Mouse (Mus musculus): ENCODE data around the gene Tmem232. TPM values are rescaled to one million over a fixed set of nuclear protein-coding genes. Genes with fewer than 3 reads are reported as not detected.
"Not testable (repeated sequence)": the region's sequence is repeated elsewhere in the genome, so short reads cannot be mapped to it uniquely, and the experiment has no call there.

Tmem232 gene
- polyA plus RNA-seq, 1 experiment, result not detected

- Histone ChIP-seq H3K9me3 (ENCODE audit: control insufficient read depth, low read length) (no peaks in the 10 kb centered on the region), H3K4me3 (replicated peaks) (no peak overlapping the region)
- TF ChIP-seq GATA1 (IDR thresholded peaks at IDR 0.05; ENCODE audit: low read length) (no peak), TAL1 (IDR thresholded peaks at IDR 0.05; ENCODE audit: low read length) (no peak)
These were observed 9.8 kb upstream of the Tmem232 start for GRCm38 (mm10) chr17:65550357-65550756.

GRCm38 (mm10) chr17:65548698-65549365, 8.2 kb upstream of the Tmem232 start:
- no peaks in the 10 kb centered on the region for H3K27me3 ChIP-seq (ENCODE audit: control insufficient read depth)
- H3K9me3 ChIP-seq (ENCODE audit: control insufficient read depth, low read length), result no peaks in the 10 kb centered on the region
- TF ChIP-seq TAL1 (IDR thresholded peaks at IDR 0.05; ENCODE audit: low read length), result no peak
- TF ChIP-seq GATA1 (IDR thresholded peaks at IDR 0.05; ENCODE audit: low read length), result no peak

More at GRCm38 (mm10) chr17:65550357-65550756, 9.8 kb upstream of the Tmem232 start:
- no peaks in the 10 kb centered on the region for H3K27me3 ChIP-seq (ENCODE audit: control insufficient read depth)
- H3K4me1 ChIP-seq (ENCODE audit: control insufficient read depth), result no peaks in the 10 kb centered on the region
- H3K36me3 ChIP-seq (ENCODE audit: control insufficient read depth), result no peaks in the 10 kb centered on the region

GRCm38 (mm10) chr17:65546221-65546620, 5.6 kb upstream of the Tmem232 start:
- H3K9me3 ChIP-seq (ENCODE audit: control insufficient read depth, low read length); H3K36me3 ChIP-seq (ENCODE audit: control insufficient read depth); H3K4me3 ChIP-seq (replicated peaks); H3K4me1 ChIP-seq (ENCODE audit: control insufficient read depth); H3K27me3 ChIP-seq (ENCODE audit: control insufficient read depth): not testable (repeated sequence)

More at GRCm38 (mm10) chr17:65548698-65549365, 8.2 kb upstream of the Tmem232 start:
- Histone ChIP-seq H3K4me3 (replicated peaks) (no peak overlapping the region), H3K36me3 (ENCODE audit: control insufficient read depth) (no peaks in the 10 kb centered on the region), H3K4me1 (ENCODE audit: control insufficient read depth) (peaks cover 2% of the 10 kb centered on the region)

GRCm38 (mm10) chr17:65536156-65536555, 4.4 kb downstream of the Tmem232 start:
- Histone ChIP-seq H3K27me3 (ENCODE audit: control insufficient read depth) (peaks cover 10% of the 10 kb centered on the region), H3K4me1 (ENCODE audit: control insufficient read depth) (no peaks in the 10 kb centered on the region), H3K36me3 (ENCODE audit: control insufficient read depth) (no peaks in the 10 kb centered on the region), H3K9me3 (ENCODE audit: control insufficient read depth, low read length) (no peaks in the 10 kb centered on the region), H3K4me3 (replicated peaks) (no peak overlapping the region)
- TF ChIP-seq GATA1 (IDR thresholded peaks at IDR 0.05; ENCODE audit: low read length), result no peak
- no peak for TF ChIP-seq TAL1 (IDR thresholded peaks at IDR 0.05; ENCODE audit: low read length)

GRCm38 (mm10) chr17:65532381-65532780, 8.2 kb downstream of the Tmem232 start:
- not testable (repeated sequence) for H3K36me3 ChIP-seq (ENCODE audit: control insufficient read depth); H3K9me3 ChIP-seq (ENCODE audit: control insufficient read depth, low read length); H3K27me3 ChIP-seq (ENCODE audit: control insufficient read depth); H3K4me3 ChIP-seq (replicated peaks); H3K4me1 ChIP-seq (ENCODE audit: control insufficient read depth)

GRCm38 (mm10) chr17:65527529-65527928, 13.1 kb downstream of the Tmem232 start:
- Histone ChIP-seq H3K4me1 (ENCODE audit: control insufficient read depth) (no peaks in the 10 kb centered on the region), H3K27me3 (ENCODE audit: control insufficient read depth) (no peaks in the 10 kb centered on the region), H3K36me3 (ENCODE audit: control insufficient read depth) (no peaks in the 10 kb centered on the region), H3K4me3 (replicated peaks) (no peak overlapping the region), H3K9me3 (ENCODE audit: control insufficient read depth, low read length) (no peaks in the 10 kb centered on the region)
- TF ChIP-seq GATA1 (IDR thresholded peaks at IDR 0.05; ENCODE audit: low read length), result no peak
- TF ChIP-seq TAL1 (IDR thresholded peaks at IDR 0.05; ENCODE audit: low read length), result no peak

- TF ChIP-seq TAL1 (IDR thresholded peaks at IDR 0.05; ENCODE audit: low read length), result no peak
- TF ChIP-seq GATA1 (IDR thresholded peaks at IDR 0.05; ENCODE audit: low read length), result no peak
- peaks cover 8% of the 10 kb centered on the region; the same call in 1 of the 2 replicates for H3K9me3 ChIP-seq (ENCODE audit: control insufficient read depth, low read length)
- no peak overlapping the region for H3K4me3 ChIP-seq (replicated peaks)
- no peaks in the 10 kb centered on the region for H3K27me3 ChIP-seq (ENCODE audit: control insufficient read depth)
- no peaks in the 10 kb centered on the region for H3K36me3 ChIP-seq (ENCODE audit: control insufficient read depth)
- H3K4me1 ChIP-seq (ENCODE audit: control insufficient read depth), result no peaks in the 10 kb centered on the region
These were observed 27.1 kb downstream of the Tmem232 start for GRCm38 (mm10) chr17:65513517-65513916.

GRCm38 (mm10) chr17:65484654-65485053, 55.9 kb downstream of the Tmem232 start:
- peaks cover 8% of the 10 kb centered on the region for H3K9me3 ChIP-seq (ENCODE audit: control insufficient read depth, low read length)
- H3K4me3 ChIP-seq (replicated peaks), result no peak overlapping the region
- no peaks in the 10 kb centered on the region for H3K4me1 ChIP-seq (ENCODE audit: control insufficient read depth)
- TF ChIP-seq TAL1 (IDR thresholded peaks at IDR 0.05; ENCODE audit: low read length), result no peak
- TF ChIP-seq GATA1 (IDR thresholded peaks at IDR 0.05; ENCODE audit: low read length), result no peak
- H3K36me3 ChIP-seq (ENCODE audit: control insufficient read depth), result no peaks in the 10 kb centered on the region
- H3K27me3 ChIP-seq (ENCODE audit: control insufficient read depth), result no peaks in the 10 kb centered on the region

- no peak overlapping the region for H3K4me3 ChIP-seq (replicated peaks)
- no peaks in the 10 kb centered on the region for H3K36me3 ChIP-seq (ENCODE audit: control insufficient read depth)
- TF ChIP-seq GATA1 (IDR thresholded peaks at IDR 0.05; ENCODE audit: low read length) (no peak), TAL1 (IDR thresholded peaks at IDR 0.05; ENCODE audit: low read length) (no peak)
- H3K27me3 ChIP-seq (ENCODE audit: control insufficient read depth), result no peaks in the 10 kb centered on the region
- peaks cover 16% of the 10 kb centered on the region for H3K9me3 ChIP-seq (ENCODE audit: control insufficient read depth, low read length)
- no peaks in the 10 kb centered on the region for H3K4me1 ChIP-seq (ENCODE audit: control insufficient read depth)
These were observed 63.8 kb downstream of the Tmem232 start for GRCm38 (mm10) chr17:65476747-65477146.

GRCm38 (mm10) chr17:65450818-65451217, 89.8 kb downstream of the Tmem232 start:
- Histone ChIP-seq H3K27me3 (ENCODE audit: control insufficient read depth) (no peaks in the 10 kb centered on the region), H3K4me3 (replicated peaks) (no peak overlapping the region), H3K36me3 (ENCODE audit: control insufficient read depth) (no peaks in the 10 kb centered on the region), H3K4me1 (ENCODE audit: control insufficient read depth) (no peaks in the 10 kb centered on the region), H3K9me3 (ENCODE audit: control insufficient read depth, low read length) (peaks cover 18% of the 10 kb centered on the region)
- no peak for TF ChIP-seq GATA1 (IDR thresholded peaks at IDR 0.05; ENCODE audit: low read length)
- TF ChIP-seq TAL1 (IDR thresholded peaks at IDR 0.05; ENCODE audit: low read length), result no peak

- peaks cover 11% of the 10 kb centered on the region for H3K9me3 ChIP-seq (ENCODE audit: control insufficient read depth, low read length)
- H3K4me3 ChIP-seq (replicated peaks); H3K4me1 ChIP-seq (ENCODE audit: control insufficient read depth); H3K27me3 ChIP-seq (ENCODE audit: control insufficient read depth); H3K36me3 ChIP-seq (ENCODE audit: control insufficient read depth): not testable (repeated sequence)
These were observed 102.7 kb downstream of the Tmem232 start for GRCm38 (mm10) chr17:65437906-65438305.

All from erythroblast, embryonic 14.5 days (primary cell).